Mouse (Mus musculus) right cerebral cortex, postnatal 36 days (tissue): Measurements from ENCODE around the gene Pdlim3.
"Not testable (repeated sequence)": the region's sequence is repeated elsewhere in the genome, so short reads cannot be mapped to it uniquely, and the experiment has no call there.

Experiments used
- DNase-seq, 2 experiments: peaks; one replicate each; pipeline ENCODE4 v3.0.0; 2022; ENCODE audit warnings: low spot score in 2 of 2, mixed read lengths in 1 of 2

Gene Pdlim3

DNA sequence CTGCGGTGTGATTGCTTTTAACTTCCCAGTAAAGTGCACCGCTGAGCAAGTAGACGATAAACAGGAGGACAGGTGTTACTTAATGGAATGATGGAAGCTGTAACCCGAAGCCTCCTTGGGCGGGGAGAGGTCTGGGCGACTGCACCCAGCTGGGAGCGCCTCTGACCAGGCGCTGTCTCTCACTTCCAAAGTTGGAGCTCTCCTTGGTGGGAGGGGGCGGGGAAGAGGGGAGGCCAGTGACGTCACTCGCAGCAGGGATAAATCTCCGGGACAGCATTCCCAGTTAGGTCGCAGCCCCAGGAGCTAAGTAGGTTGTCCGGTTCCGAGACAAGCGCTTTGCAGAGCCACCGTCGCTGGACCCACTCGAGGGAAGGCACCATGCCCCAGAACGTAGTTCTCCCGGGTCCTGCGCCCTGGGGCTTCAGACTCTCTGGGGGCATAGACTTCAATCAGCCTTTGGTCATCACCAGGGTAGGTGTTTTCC lies at the start of gene Pdlim3:
Pdlim3 (plus strand) TSS at position 260 of the 484 bp plus-strand sequence.
- DNase-seq, result no peak

DNA sequence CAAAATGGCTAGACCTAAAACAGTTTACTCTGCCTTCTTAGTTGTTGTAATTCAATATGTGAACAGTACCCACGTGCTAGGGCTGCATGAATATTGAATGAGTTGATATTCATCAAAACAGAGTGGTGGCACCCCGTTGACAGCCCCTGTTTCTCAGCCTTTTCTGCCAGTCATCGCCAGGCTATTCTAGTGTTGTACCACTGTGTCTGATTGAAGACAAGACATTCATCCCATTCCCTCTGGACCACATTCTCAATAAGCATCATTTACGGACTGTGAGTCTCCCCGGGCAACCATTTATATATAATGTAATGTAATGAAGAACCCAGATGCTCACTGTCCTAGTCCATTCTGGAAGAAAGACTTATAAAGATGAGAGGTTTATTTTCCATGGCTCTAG lies 42.0 kb upstream of the Pdlim3 start:
- DNase-seq, result no peak

DNA sequence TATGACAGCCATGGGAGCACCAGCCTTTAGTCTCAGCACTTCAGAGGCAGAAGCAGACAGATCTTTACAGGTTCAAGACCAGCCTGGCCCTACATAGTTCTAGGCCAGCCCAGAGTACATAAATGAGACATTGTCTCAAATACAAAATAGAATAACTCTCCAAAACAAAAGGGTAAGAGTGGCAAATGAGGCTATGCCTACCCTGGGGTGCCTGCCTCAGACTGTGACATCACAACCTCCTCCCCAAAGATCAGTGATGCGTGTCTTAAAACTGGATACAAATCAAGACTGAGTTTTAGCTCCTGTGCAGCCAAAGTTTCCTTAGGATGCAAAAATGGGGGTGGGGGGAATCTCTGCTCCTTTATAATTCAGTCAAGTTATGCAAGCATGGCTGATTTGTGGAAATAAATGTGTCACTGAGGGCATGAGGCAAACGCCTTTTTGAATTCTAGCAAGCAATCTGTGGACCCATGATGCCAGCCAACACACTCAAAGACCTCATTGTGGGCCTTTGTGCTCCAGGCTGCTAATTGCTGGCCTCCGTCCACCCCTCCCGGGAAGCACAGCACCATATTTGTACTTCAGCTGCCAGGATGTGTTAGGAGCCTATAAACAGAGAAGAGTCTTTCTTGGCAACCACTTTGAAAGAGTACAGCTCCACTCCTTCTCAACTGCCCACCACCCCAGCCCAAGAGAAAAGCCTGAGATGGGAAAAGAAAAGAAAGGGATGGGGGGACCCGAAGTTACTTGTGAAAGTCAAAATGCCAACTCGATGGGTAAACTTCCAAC lies 41.0 kb upstream of the Pdlim3 start:
- DNase-seq, result peak; percentile 64 to 65

DNA sequence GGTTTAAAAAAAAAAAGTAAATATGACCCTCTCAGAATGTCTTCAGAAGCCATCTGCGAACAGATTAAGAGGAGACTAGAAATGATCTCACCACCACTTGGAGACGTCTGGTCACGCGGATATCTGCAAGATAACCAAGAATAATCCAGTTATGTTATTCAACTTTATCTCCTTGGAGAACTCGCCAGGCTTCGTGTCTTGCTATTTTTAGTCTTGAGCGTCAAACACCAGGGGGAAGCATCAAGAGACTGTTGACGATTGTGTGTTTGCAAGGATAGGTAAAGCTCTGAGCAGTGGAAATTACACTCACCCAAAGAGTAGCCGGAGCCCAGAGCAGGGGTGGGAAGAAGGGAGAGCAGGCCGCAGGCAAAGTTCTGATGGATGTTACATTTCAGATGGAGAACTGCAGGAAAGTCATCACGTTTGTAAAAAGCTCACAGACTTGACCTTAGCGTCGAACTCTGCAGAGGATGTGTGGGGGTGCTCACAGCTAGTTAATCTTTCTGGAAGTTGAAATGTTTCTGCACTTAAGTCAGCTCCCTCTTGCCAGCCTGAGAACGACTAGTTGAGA lies 40.3 kb upstream of the Pdlim3 start:
- DNase-seq, result no peak

DNA sequence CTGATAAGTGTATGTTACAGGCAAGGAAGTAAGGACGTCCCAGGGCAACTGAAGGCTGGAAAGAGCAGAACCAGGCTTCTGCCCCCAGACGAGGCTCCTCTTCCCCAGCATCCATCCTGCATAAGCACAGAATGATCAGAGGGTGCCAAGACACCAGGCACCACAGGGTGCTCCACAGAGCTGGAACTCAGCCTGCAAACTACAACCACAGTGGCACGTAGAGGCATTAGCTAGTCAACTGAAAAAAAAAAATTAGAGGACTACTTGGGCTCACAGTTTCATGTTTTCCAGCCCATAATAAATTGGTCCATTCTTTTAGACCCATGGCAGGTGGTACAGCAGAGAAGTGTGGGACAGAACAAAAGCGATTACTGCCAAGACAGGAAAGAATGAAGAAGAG lies 39.4 kb upstream of the Pdlim3 start:
- DNase-seq, result no peak

DNA sequence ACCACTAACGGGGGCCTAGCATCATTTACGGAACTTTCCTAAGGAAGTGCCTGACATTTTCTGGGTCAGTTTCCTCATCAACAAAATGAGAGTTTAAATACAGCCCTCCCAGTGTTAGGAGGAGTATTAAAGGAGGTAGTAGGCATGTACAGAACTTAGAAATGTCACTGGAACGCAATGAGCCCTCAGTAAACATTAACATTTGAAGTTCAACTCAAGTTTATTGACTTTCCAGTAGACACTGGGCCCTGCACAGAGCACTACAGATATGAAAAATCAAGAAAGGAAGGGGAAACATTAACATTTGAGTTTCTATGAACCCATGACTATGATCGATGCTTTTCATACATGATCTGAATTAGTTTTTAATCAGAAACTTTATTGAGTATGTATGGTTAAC lies 30.1 kb upstream of the Pdlim3 start:
- DNase-seq, result no peak

DNA sequence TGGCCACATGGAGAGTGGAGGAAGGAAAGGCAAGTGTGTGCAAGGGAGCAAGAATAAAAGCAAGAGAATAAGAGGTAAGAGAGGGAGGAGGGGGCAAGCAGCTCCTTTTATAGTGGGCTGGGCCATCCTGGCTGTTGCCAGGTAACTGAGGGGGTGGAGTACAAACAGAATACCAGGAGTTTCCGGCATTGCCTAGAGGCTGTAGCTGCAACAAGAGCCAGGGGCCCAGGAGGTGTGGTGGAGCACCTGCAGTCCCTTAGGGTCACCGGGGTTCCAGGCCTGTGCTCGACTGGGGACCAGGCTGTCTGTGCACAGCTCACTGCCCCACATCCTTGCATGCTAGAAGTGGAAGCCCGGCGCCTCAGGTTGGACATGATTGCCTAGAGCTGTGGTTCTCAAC lies 27.5 kb upstream of the Pdlim3 start:
- DNase-seq, result no peak

DNA sequence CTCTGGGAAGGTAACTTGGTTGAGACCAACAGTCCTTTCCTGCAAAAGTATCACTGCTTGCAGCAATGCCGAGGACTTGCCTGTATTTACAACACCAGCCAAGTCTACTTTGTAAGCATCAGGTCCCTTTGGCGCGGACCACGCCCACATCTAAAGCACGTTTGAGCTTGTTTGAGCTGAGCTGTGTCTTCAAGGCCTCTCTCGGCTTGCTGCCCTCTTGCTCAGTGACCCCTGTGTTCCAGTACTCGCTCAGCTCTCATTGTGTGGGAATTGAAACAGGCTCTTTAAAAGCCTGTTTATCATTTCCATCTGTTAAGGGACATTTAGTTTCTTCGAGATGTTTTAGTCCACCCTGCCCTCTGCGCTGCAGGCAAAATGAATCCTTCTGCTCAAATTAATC lies 26.9 kb upstream of the Pdlim3 start:
- DNase-seq, result no peak

DNA sequence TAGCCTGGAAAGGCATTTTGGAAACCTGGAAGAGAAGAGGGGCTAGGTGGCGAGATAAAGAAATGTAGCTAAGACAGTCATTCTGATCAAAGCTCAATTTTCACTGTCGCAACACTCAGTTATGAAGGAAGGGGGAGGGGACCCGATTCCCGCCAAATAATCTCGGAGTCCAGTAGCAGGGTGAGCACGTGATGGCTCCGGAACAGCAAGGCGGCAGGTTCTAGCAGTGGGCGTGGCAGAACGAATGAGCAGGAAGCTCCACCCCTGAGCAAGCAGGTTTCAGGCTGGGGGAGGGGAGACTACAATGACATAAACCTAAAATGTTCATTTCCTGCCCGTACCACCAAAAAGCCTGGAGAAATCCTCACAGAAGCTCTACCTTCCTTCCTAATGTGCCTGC lies 13.7 kb upstream of the Pdlim3 start:
- not testable (repeated sequence) for DNase-seq

DNA sequence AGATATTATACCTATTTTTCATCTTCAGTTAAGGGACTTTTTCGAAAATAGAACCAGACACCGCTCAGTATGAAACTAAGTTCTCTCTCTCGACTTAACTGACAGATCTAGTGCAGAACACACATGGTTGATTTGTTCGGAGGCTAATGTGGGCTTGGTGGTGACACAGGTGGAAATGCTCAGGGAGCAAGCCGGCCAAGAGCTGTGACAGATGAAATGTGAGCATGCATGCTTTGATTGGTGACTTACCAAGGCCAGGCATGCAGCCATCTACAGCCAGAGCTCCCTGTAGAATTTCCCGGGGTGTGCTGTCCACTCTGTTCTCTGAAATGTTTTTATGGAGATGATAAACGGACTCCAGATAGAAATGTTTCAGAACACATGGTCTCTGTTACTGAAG lies 13.2 kb upstream of the Pdlim3 start:
- DNase-seq, result no peak

DNA sequence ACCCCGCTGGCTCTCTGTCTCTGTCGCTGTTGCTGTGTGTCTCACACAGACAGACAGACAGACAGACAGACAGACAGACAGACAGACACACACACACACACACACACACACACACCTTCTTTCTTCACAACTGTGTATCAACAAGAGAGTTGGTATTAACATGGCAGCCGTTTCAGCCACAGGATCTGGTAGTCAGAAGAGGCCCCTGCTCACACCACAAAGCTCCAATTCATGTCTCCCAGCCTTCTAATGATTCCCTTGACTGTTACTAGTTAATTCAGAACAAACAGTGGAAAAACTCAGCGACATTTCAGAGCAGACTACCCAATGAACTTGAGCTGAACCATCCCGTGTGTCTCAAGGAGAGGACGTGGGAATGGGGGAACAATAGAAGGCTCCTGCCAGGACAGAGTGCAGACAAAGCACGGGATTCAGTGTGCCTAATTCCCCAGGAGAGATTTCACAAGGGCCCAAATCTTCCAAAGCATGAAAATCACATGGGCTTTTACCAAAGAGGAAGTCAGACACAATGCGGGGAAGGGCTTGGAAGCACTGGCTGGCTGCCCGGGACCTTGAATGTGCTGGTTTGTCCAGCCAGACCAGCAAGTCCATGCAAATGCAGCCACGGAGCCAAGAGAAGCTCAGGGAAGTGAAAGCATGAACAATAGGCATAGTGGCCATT lies 10.2 kb upstream of the Pdlim3 start:
- DNase-seq, result peak; percentile 10 to 15

DNA sequence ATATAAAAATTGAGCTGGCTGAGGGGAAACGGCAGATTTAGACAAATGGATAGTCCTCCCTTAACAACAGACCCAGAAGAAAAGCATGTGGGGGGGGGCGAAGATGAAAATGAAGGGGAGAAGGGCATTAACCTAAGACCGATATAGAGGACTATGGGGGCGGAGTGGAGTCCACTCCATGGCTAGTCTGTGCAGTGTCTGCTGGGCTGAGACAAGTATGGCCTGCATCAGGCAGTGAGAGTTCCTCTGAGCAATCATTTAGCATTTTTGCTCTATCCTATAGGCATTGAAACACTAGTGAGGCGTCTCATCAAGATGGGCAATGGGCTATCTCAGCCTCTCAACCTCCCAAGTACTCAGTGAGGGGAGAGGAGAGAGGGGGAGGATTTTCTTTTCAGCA lies 8.9 kb upstream of the Pdlim3 start:
- no peak for DNase-seq

DNA sequence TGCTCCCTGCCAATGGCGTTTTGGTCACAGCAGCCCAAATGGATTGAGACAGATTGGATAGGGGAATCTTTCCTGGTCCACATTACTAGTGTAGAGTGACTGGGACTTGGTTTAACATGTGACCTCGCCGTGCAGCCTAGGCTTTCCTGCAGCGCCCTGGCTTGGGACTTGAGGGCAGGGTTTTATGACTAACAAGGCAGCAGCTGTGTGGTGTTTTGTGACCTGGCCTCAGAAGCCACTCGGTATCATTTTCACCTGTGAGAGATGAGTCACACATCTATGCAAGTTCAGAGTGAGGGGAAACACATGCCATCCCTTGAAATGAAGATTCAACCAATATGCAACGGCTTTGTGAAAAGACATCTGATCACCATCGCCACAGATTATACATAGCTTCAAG lies 7.6 kb upstream of the Pdlim3 start:
- DNase-seq, result no peak

DNA sequence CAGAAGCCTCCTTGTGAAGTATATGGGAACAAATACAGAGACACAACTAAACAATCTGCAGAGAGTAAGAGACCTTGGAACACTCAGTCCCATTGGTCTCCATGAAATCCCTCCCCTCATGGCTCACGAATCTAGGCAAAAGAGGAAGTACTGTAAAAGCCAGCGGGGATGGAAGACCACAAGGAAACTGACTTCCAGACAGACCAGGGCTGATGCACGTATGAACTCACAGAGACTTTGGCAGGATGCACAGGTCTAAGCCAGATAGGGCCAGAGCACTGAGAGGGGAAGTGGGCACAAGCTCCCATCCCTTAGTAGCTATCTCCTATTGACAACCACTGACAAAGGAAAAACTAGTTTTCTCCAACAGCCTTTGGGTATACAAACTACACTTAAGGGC lies 4.8 kb upstream of the Pdlim3 start:
- DNase-seq, result no peak

DNA sequence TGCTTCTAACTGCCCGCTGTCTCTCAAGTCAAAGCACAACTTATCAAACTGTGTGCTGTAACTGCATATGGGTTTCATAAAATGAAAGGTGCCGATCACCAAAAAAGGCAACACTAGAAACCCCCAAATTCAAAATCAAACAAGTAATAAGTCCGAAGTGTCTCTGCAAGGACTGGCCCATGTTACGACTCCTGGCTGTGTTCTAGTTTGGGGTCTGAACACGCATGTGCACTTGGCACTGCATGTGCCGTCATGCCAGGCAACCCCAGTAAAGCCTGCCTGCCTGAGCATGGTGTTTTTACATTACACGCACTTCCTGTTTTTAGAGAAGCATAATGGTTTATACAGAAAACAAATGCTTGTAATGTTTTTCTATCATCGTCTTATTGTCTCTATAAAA lies 3.5 kb upstream of the Pdlim3 start:
- DNase-seq, result no peak

DNA sequence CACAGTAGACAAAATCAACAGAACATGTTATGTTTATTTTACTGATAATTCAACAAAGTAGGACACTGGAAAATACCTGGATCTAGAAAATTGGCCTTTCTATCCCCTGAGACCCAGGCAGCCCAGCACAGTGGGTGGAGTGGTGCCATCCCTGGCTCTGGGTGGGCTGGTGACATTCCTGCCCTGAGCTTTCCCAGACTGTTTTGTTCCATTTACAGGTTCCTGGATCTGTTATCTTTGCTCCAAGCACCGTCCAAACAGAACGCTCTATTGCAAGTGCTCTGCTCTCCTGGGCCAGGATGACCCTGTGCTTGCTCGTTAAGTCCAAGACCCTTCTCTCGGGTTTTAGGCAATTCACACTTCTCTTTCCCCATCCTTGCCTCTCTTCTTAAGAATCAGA lies 1.5 kb upstream of the Pdlim3 start:
- DNase-seq, result no peak

DNA sequence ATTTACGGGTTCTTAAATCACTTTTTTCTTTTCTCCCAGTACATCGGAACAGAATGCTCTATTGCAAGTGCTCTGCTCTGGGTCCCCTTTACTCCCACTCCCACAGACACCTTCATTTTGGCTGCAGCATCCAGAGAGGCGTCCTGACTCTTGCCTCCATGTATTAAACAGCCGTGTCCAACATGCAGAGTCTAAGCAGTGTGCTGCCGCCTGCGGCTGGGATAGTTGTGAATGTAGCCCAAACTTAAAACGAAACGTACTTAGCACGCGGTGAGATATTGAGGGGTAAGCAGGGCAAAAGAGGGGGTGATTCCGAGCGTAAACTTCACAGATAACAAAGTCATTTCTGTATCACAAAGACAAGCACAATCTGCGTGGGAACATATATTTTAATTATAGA lies 709 bp upstream of the Pdlim3 start:
- DNase-seq, result no peak

DNA sequence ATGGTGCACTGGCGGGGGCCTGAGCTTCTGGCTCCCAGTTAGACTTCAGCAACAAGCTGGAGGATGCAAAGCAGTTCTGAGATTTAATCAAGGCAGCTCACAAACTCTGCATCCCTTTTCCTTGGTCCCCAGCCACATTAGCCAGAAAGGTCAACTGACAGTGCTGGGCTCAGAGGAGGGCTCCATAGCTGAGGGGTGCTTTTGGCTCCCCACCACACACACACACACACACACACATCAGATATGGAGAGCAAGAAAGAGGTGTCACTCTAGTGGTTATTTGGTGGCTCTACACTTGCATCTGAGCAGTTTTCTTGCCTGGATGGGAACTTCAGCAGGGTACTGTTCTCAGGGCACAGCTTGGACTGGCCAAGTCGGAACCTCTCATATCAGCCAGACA lies 514 bp downstream of the Pdlim3 start:
- no peak for DNase-seq

DNA sequence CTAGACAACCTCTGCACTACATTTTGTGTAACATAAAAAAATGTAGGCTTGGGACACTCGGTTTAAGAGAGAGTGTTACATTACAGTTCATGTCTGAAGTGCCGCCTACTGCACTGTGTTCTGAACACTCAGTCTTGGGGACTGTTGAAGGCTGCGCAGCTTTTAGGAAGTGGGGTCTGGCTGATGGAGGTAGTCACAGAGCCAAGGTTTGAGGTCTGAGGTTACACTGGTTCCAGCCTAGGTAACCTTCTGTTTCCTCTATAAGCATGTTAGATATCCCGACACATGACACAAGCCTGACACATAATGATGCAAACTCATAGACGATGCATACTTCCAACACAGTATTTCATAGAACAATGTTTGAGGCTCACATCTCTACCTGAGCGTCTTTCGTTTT lies 4.5 kb downstream of the Pdlim3 start:
- no peak for DNase-seq

DNA sequence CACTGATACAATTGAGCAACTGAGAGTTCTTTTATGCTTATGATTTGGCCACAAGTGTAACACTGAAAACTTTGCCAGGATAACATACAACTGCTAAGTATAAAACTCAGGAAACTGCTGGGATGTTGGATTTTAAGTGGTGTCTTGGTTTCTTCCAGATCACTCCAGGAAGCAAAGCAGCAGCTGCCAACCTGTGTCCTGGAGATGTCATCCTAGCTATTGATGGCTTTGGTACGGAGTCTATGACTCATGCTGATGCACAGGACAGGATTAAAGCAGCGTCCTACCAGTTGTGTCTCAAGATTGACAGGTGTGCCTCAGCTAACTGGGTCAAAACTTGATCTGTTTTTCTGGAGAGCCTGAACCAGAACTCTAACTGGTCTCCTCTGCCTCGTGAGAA lies 11.3 kb downstream of the Pdlim3 start:
- no peak for DNase-seq

DNA sequence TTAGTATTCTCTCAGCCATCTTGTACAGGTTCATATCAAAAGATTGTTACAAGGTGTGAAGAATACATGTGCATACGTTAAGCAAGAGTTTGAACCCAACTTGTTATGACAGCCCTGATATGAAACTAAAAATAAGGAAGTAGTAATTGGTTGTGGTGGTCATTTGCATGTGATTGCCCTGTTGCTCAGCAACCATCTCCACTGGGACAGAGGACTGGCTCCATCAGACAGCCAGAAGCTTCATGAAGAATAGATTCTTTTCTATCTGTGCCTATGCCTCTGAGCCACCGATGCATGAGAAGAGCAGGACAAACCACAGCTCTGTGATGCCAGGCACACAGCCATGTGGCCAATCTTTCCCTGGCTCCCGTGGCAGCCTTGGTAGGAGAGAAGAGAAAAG lies 14.5 kb downstream of the Pdlim3 start:
- DNase-seq, result no peak

DNA sequence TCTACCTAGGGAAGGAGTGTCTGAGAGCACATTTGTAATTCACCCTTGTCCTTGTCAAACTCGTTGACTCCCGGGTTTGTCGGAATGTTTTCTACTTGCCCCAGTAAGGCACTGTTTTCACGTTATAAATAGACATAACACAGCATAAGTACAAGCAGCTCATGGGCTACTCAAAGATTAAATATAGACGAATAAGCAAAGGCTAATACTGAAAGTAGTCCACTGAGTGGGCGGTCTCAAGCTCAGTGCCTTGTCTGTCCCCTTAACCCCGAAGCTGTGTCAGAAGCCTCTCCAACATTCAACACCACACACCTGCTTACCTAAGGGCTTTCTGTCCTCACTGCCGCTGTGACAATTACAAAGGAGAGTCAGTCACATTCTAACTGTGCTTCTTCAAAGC lies 16.4 kb downstream of the Pdlim3 start:
- DNase-seq, result no peak

DNA sequence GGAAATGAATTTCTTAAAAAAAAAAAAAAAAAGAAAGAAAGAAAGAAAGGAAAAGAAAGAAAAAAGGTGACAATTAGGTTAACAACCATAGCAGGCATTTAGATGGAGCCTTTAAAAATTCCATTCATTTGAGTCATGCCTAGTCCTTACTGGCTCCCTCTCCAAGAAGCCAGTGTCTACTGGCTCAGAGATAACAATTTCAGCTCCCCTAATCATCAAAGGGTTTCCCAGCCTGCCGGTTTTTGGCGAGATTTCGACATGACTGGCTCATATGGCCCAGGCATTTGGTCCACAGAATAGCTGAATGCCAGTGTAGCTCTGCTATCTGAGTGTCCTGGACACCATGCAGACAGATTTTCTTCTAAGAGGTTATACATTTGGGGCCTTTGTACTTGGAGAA lies 18.4 kb downstream of the Pdlim3 start:
- DNase-seq, result no peak
